Mouse (Mus musculus): ENCODE results near the gene Sox5. TPM values are rescaled to one million over a fixed set of nuclear protein-coding genes. Genes with fewer than 3 reads are reported as not detected.

The Sox5 gene
- polyA plus RNA-seq, 1 experiment from 2014 or later, result 29.7 TPM

GRCm38 (mm10) chr6:144175590-144175989 lies 606.2 kb downstream of the Sox5 start:
- Histone ChIP-seq H3K27ac (replicated peaks; ENCODE audit: low read depth, low read length) (no peak overlapping the region), H3K4me3 (replicated peaks; ENCODE audit: low read depth, low read length) (no peak overlapping the region), H3K4me1 (ENCODE audit: control insufficient read depth, insufficient read depth, low read length) (peaks cover 9% of the 10 kb centered on the region; the same call in 1 of the 2 replicates), H3K9ac (replicated peaks; ENCODE audit: low read length) (no peak overlapping the region), H3K9me3 (ENCODE audit: control insufficient read depth, low read length) (no peaks in the 10 kb centered on the region), H3K36me3 (ENCODE audit: control insufficient read depth, insufficient read depth, low read length) (no peaks in the 10 kb centered on the region), H3K4me2 (ENCODE audit: low read length) (no peak overlapping the region), H3K27me3 (ENCODE audit: control insufficient read depth, insufficient read depth, low read length) (no peaks in the 10 kb centered on the region)
- no peak for ATAC-seq (ENCODE audit: low FRiP score, low TSS enrichment)
- DNase-seq, result no peak
- 94% methylated on average over 3 of the region's 3 CpGs for WGBS

GRCm38 (mm10) chr6:144170541-144170940 lies 611.2 kb downstream of the Sox5 start:
- H3K36me3 ChIP-seq (ENCODE audit: control insufficient read depth, insufficient read depth, low read length), result no peaks in the 10 kb centered on the region
- no peak overlapping the region for H3K4me2 ChIP-seq (ENCODE audit: low read length)
- H3K9me3 ChIP-seq (ENCODE audit: control insufficient read depth, low read length), result no peaks in the 10 kb centered on the region
- 72% methylated on average over 4 of the region's 4 CpGs for WGBS
- ATAC-seq (ENCODE audit: low FRiP score, low TSS enrichment), result no peak
- H3K4me1 ChIP-seq (ENCODE audit: control insufficient read depth, insufficient read depth, low read length), result peaks cover 18% of the 10 kb centered on the region; the same call in 1 of the 2 replicates
- H3K27ac ChIP-seq (replicated peaks; ENCODE audit: low read depth, low read length), result no peak overlapping the region
- H3K27me3 ChIP-seq (ENCODE audit: control insufficient read depth, insufficient read depth, low read length), result no peaks in the 10 kb centered on the region
- H3K9ac ChIP-seq (replicated peaks; ENCODE audit: low read length), result no peak overlapping the region
- DNase-seq, result no peak
- H3K4me3 ChIP-seq (replicated peaks; ENCODE audit: low read depth, low read length), result no peak overlapping the region

- no peak for ATAC-seq (ENCODE audit: low FRiP score, low TSS enrichment)
- no peak overlapping the region for H3K27ac ChIP-seq (replicated peaks; ENCODE audit: low read depth, low read length)
- no peaks in the 10 kb centered on the region for H3K36me3 ChIP-seq (ENCODE audit: control insufficient read depth, insufficient read depth, low read length)
- no peak for DNase-seq
- no peak overlapping the region for H3K4me2 ChIP-seq (ENCODE audit: low read length)
- no peaks in the 10 kb centered on the region for H3K9me3 ChIP-seq (ENCODE audit: control insufficient read depth, low read length)
- peaks cover 17% of the 10 kb centered on the region; the same call in 1 of the 2 replicates for H3K4me1 ChIP-seq (ENCODE audit: control insufficient read depth, insufficient read depth, low read length)
- WGBS, result 20% methylated on average over 4 of the region's 4 CpGs
- no peak overlapping the region for H3K9ac ChIP-seq (replicated peaks; ENCODE audit: low read length)
- H3K4me3 ChIP-seq (replicated peaks; ENCODE audit: low read depth, low read length), result no peak overlapping the region
- no peaks in the 10 kb centered on the region for H3K27me3 ChIP-seq (ENCODE audit: control insufficient read depth, insufficient read depth, low read length)
These were observed 612.0 kb downstream of the Sox5 start for GRCm38 (mm10) chr6:144169791-144170190.

GRCm38 (mm10) chr6:144168696-144169476 lies 612.9 kb downstream of the Sox5 start:
- Histone ChIP-seq H3K9me3 (ENCODE audit: control insufficient read depth, low read length) (no peaks in the 10 kb centered on the region), H3K4me1 (ENCODE audit: control insufficient read depth, insufficient read depth, low read length) (peaks cover 10% of the 10 kb centered on the region; the same call in 1 of the 2 replicates), H3K27me3 (ENCODE audit: control insufficient read depth, insufficient read depth, low read length) (no peaks in the 10 kb centered on the region), H3K36me3 (ENCODE audit: control insufficient read depth, insufficient read depth, low read length) (no peaks in the 10 kb centered on the region), H3K4me2 (ENCODE audit: low read length) (no peak overlapping the region), H3K4me3 (replicated peaks; ENCODE audit: low read depth, low read length) (no peak overlapping the region), H3K27ac (replicated peaks; ENCODE audit: low read depth, low read length) (no peak overlapping the region), H3K9ac (replicated peaks; ENCODE audit: low read length) (no peak overlapping the region)
- no peak for ATAC-seq (ENCODE audit: low FRiP score, low TSS enrichment)
- DNase-seq, result no peak
- WGBS, result 80% methylated on average over 12 of the region's 12 CpGs

- H3K4me2 ChIP-seq (ENCODE audit: low read length), result no peak overlapping the region
- H3K4me3 ChIP-seq (replicated peaks; ENCODE audit: low read depth, low read length), result no peak overlapping the region
- H3K27me3 ChIP-seq (ENCODE audit: control insufficient read depth, insufficient read depth, low read length), result no peaks in the 10 kb centered on the region
- H3K36me3 ChIP-seq (ENCODE audit: control insufficient read depth, insufficient read depth, low read length), result no peaks in the 10 kb centered on the region
- H3K4me1 ChIP-seq (ENCODE audit: control insufficient read depth, insufficient read depth, low read length), result peaks cover 10% of the 10 kb centered on the region; the same call in 1 of the 2 replicates
- ATAC-seq (ENCODE audit: low FRiP score, low TSS enrichment) (no peak), DNase-seq (no peak)
- no peak overlapping the region for H3K27ac ChIP-seq (replicated peaks; ENCODE audit: low read depth, low read length)
- 98% methylated on average over 7 of the region's 7 CpGs for WGBS
- no peak overlapping the region for H3K9ac ChIP-seq (replicated peaks; ENCODE audit: low read length)
- H3K9me3 ChIP-seq (ENCODE audit: control insufficient read depth, low read length), result no peaks in the 10 kb centered on the region
These were observed 614.7 kb downstream of the Sox5 start for GRCm38 (mm10) chr6:144167058-144167457.

- Histone ChIP-seq H3K4me1 (ENCODE audit: control insufficient read depth, insufficient read depth, low read length) (peaks cover 10% of the 10 kb centered on the region; the same call in 1 of the 2 replicates), H3K4me3 (replicated peaks; ENCODE audit: low read depth, low read length) (no peak overlapping the region), H3K9me3 (ENCODE audit: control insufficient read depth, low read length) (no peaks in the 10 kb centered on the region), H3K27ac (replicated peaks; ENCODE audit: low read depth, low read length) (no peak overlapping the region), H3K36me3 (ENCODE audit: control insufficient read depth, insufficient read depth, low read length) (no peaks in the 10 kb centered on the region), H3K27me3 (ENCODE audit: control insufficient read depth, insufficient read depth, low read length) (no peaks in the 10 kb centered on the region), H3K9ac (replicated peaks; ENCODE audit: low read length) (no peak overlapping the region), H3K4me2 (ENCODE audit: low read length) (no peak overlapping the region)
- ATAC-seq (ENCODE audit: low FRiP score, low TSS enrichment), result no peak
- no peak for DNase-seq
- WGBS, result 45% methylated on average over 8 of the region's 8 CpGs
These were observed 615.1 kb downstream of the Sox5 start for GRCm38 (mm10) chr6:144166651-144167050.

GRCm38 (mm10) chr6:144166104-144166503 lies 615.7 kb downstream of the Sox5 start:
- peak; percentile 77 for DNase-seq

GRCm38 (mm10) chr6:144163501-144163900 lies 618.3 kb downstream of the Sox5 start:
- Histone ChIP-seq H3K4me2 (ENCODE audit: low read length) (no peak overlapping the region), H3K27me3 (ENCODE audit: control insufficient read depth, insufficient read depth, low read length) (no peaks in the 10 kb centered on the region), H3K27ac (replicated peaks; ENCODE audit: low read depth, low read length) (no peak overlapping the region), H3K4me1 (ENCODE audit: control insufficient read depth, insufficient read depth, low read length) (peaks cover 10% of the 10 kb centered on the region; the same call in 1 of the 2 replicates), H3K9me3 (ENCODE audit: control insufficient read depth, low read length) (no peaks in the 10 kb centered on the region), H3K9ac (replicated peaks; ENCODE audit: low read length) (no peak overlapping the region), H3K36me3 (ENCODE audit: control insufficient read depth, insufficient read depth, low read length) (no peaks in the 10 kb centered on the region), H3K4me3 (replicated peaks; ENCODE audit: low read depth, low read length) (no peak overlapping the region)
- WGBS, result 89% methylated on average over 9 of the region's 9 CpGs
- DNase-seq, result no peak
- no peak for ATAC-seq (ENCODE audit: low FRiP score, low TSS enrichment)

More at GRCm38 (mm10) chr6:144166104-144166503, 615.7 kb downstream of the Sox5 start:
- no peaks in the 10 kb centered on the region for H3K9me3 ChIP-seq (ENCODE audit: control insufficient read depth, low read length)
- ATAC-seq (ENCODE audit: low FRiP score, low TSS enrichment), result peak; percentile 73; the same call in 1 of the 2 replicates
- H3K4me1 ChIP-seq (ENCODE audit: control insufficient read depth, insufficient read depth, low read length), result peaks cover 10% of the 10 kb centered on the region; the same call in 1 of the 2 replicates
- H3K4me3 ChIP-seq (replicated peaks; ENCODE audit: low read depth, low read length), result no peak overlapping the region
- no peaks in the 10 kb centered on the region for H3K27me3 ChIP-seq (ENCODE audit: control insufficient read depth, insufficient read depth, low read length)
- H3K9ac ChIP-seq (replicated peaks; ENCODE audit: low read length), result no peak overlapping the region
- 2% methylated on average over 8 of the region's 8 CpGs for WGBS
- peak overlapping the region; percentile 61; the same call in 1 of the 2 replicates for H3K27ac ChIP-seq (replicated peaks; ENCODE audit: low read depth, low read length)
- peak overlapping the region; percentile 27 for H3K4me2 ChIP-seq (ENCODE audit: low read length)
- H3K36me3 ChIP-seq (ENCODE audit: control insufficient read depth, insufficient read depth, low read length), result no peaks in the 10 kb centered on the region

- Histone ChIP-seq H3K36me3 (ENCODE audit: control insufficient read depth, insufficient read depth, low read length) (no peaks in the 10 kb centered on the region), H3K4me3 (replicated peaks; ENCODE audit: low read depth, low read length) (no peak overlapping the region), H3K9me3 (ENCODE audit: control insufficient read depth, low read length) (no peaks in the 10 kb centered on the region), H3K27me3 (ENCODE audit: control insufficient read depth, insufficient read depth, low read length) (no peaks in the 10 kb centered on the region), H3K4me2 (ENCODE audit: low read length) (no peak overlapping the region), H3K4me1 (ENCODE audit: control insufficient read depth, insufficient read depth, low read length) (peaks cover 12% of the 10 kb centered on the region), H3K9ac (replicated peaks; ENCODE audit: low read length) (no peak overlapping the region), H3K27ac (replicated peaks; ENCODE audit: low read depth, low read length) (no peak overlapping the region)
- no peak for DNase-seq
- WGBS, result 96% methylated on average over 12 of the region's 12 CpGs
- no peak for ATAC-seq (ENCODE audit: low FRiP score, low TSS enrichment)
These were observed 623.1 kb downstream of the Sox5 start for GRCm38 (mm10) chr6:144158637-144159036.

All from midbrain, embryonic 14.5 days (tissue).